In the genomic region with DNA sequence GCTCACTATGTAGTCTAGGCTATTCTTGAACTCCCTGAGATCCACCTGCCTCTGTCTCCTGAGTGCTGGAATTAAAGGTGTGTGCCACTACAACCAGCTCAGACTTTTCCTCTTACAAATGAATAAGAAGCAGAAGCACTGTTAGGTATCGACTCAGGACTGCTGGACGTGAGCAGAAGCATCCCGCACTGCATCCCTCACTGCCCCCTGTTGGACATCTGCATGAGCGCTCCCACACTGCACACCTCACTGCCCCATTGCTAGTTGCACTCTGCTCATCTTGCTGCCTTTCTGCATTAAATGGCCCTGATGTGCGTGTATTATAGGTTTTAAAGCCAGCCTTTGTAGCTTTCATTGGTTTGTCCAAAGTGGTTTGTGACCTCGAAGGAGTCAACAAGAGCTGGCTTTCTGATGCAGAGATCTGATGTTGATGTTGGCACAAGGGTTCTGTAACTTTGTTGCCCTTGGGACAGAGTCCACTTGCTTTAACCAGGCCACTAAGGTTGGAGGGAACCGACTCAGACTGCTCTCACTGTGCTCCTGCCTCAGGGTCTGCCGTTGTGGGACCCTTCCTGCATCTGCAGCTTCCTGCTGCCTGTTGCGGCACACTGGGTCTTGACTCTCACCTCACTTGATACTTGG, we compare ENCODE assay signal across 10 mouse cellular contexts. TPM values are rescaled to one million over a fixed set of nuclear protein-coding genes. Genes with fewer than 3 reads are reported as not detected.
DNase-seq lines count a peak whose midpoint lies in the region; ATAC-seq and TF ChIP-seq lines count a peak whose summit lies in the region.
"Had no signal": no experiment of that assay in that cellular context is flagged by ENCODE, and none has a peak within 500 bp of the region (broad histone marks: within the 10 kb centered on the region; RNA-seq: fewer than 3 reads in every experiment).

No protein-coding gene starts in this region.

- H3K4me2 ChIP-seq in midbrain, embryonic 13.5 days (replicated peaks) = no peak overlapping the region
- H3K4me2 ChIP-seq in hindbrain, embryonic 14.5 days (replicated peaks) = no peak overlapping the region

- no peaks in the 10 kb centered on the region for H3K9me3 ChIP-seq in midbrain, embryonic 10.5 days (replicated peaks)
- no peaks in the 10 kb centered on the region for H3K9me3 ChIP-seq in midbrain, embryonic 13.5 days
- H3K9me3 ChIP-seq in hindbrain, embryonic 14.5 days (ENCODE audit: control insufficient read depth, low read length) = no peaks in the 10 kb centered on the region

- peaks cover 54% of the 10 kb centered on the region for H3K36me3 ChIP-seq in midbrain, embryonic 10.5 days
- peaks cover 51% of the 10 kb centered on the region for H3K36me3 ChIP-seq in midbrain, embryonic 13.5 days
- peaks cover 46% of the 10 kb centered on the region for H3K36me3 ChIP-seq in hindbrain, embryonic 14.5 days (replicated peaks; ENCODE audit: control insufficient read depth, insufficient read depth)

- DNase-seq in gastrocnemius, adult 2 months = no peak
- no peak for DNase-seq in gastrocnemius, postnatal 36 days
- peak; percentile 19 for DNase-seq in midbrain, embryonic 10.5 days (ENCODE audit: low spot score)
- peak; percentile 9 for DNase-seq in brain, embryonic 14.5 days (ENCODE audit: low read depth)
- DNase-seq in natural killer cell, adult 2 months (ENCODE audit: low spot score in 2 of 2) = peak; percentile 36 to 47
- no peak for DNase-seq in gastrocnemius, postnatal 25 days
- no peak for DNase-seq in hindbrain, embryonic 14.5 days (ENCODE audit: low spot score)
- DNase-seq: gastrocnemius, postnatal 10 days; right cerebral cortex, postnatal 14 days had no signal

- H3K9ac ChIP-seq in midbrain, embryonic 13.5 days (replicated peaks) = no peak overlapping the region
- no peak overlapping the region for H3K9ac ChIP-seq in hindbrain, embryonic 14.5 days

- ATAC-seq in midbrain, embryonic 13.5 days = no peak
- no peak for ATAC-seq in hindbrain, embryonic 14.5 days (ENCODE audit: low FRiP score)

- peaks cover 24% of the 10 kb centered on the region for H3K4me1 ChIP-seq in midbrain, embryonic 10.5 days
- peaks cover 18% of the 10 kb centered on the region for H3K4me1 ChIP-seq in midbrain, embryonic 13.5 days (replicated peaks)
- peaks cover 9% of the 10 kb centered on the region for H3K4me1 ChIP-seq in hindbrain, embryonic 14.5 days (replicated peaks; ENCODE audit: control insufficient read depth, insufficient read depth, low read length)

- H3K27ac ChIP-seq in gastrocnemius, adult 2 months = peak overlapping the region; percentile 99; the same call in 1 of the 2 replicates
- H3K27ac ChIP-seq in midbrain, embryonic 10.5 days (replicated peaks) = no peak overlapping the region
- H3K27ac ChIP-seq in midbrain, embryonic 13.5 days = no peak overlapping the region
- H3K27ac ChIP-seq in hindbrain, embryonic 14.5 days = no peak overlapping the region

- TF ChIP-seq CTCF in gastrocnemius, adult 2 months (IDR thresholded peaks at IDR 0.05) = peak; percentile 56
- peak; percentile 44; the same call in 1 of the 2 replicates for TF ChIP-seq CTCF in brain, embryonic 14.5 days (IDR thresholded peaks at IDR 0.05; ENCODE audit: borderline replicate concordance, extremely low read depth, insufficient read depth, insufficient read length)

- 71% methylated on average over 9 of the region's 9 CpGs for WGBS in midbrain, embryonic 10.5 days
- WGBS in midbrain, embryonic 13.5 days = 66% methylated on average over 9 of the region's 9 CpGs
- 71% methylated on average over 9 of the region's 9 CpGs for WGBS in hindbrain, embryonic 14.5 days

- intact Hi-C loops in gastrocnemius, adult 2 months (cut with DNase I) = no loop called here
- intact Hi-C loops in gastrocnemius, postnatal 36 days (cut with DNase I) = loop anchor here (5.0 kb wide), 1 partner anchor 64 kb away; a partner anchor contains a TSS

- H3K4me3 ChIP-seq in gastrocnemius, adult 2 months = peak overlapping the region; percentile 17
- no peak overlapping the region for H3K4me3 ChIP-seq in midbrain, embryonic 10.5 days
- no peak overlapping the region for H3K4me3 ChIP-seq in midbrain, embryonic 13.5 days (replicated peaks)
- no peak overlapping the region for H3K4me3 ChIP-seq in hindbrain, embryonic 14.5 days (replicated peaks; ENCODE audit: low read length)

- no peak for TF ChIP-seq POLR2A in brain, embryonic 14.5 days (IDR thresholded peaks at IDR 0.05; ENCODE audit: borderline replicate concordance, extremely low read depth, insufficient read depth, insufficient read length, poor library complexity, severe bottlenecking)

- H3K27me3 ChIP-seq in midbrain, embryonic 10.5 days (ENCODE audit: low read depth, poor library complexity, severe bottlenecking) = no peaks in the 10 kb centered on the region
- no peaks in the 10 kb centered on the region for H3K27me3 ChIP-seq in midbrain, embryonic 13.5 days
- no peaks in the 10 kb centered on the region for H3K27me3 ChIP-seq in hindbrain, embryonic 14.5 days (ENCODE audit: control insufficient read depth, insufficient read depth, low read length)

RNA-seq across cellular contexts. Expression of a gene that starts 2.2 kb away (rescaled TPM):
- 10 to 100 TPM; 23.7 to 32.4 TPM for total RNA-seq in gastrocnemius, adult 2 months (2021)
- total RNA-seq in gastrocnemius, postnatal 36 days (2021) = 10 to 100 TPM; 30.6 to 32.6 TPM
- polyA plus RNA-seq in midbrain, embryonic 10.5 days (2016; fragmentation: Nextera tagmentation; extraction: Ambion mirVana) = 80.8 TPM in 2 replicates
- 79.1 and 82.8 TPM in 2 replicates for polyA plus RNA-seq in midbrain, embryonic 13.5 days (2015; fragmentation: Nextera tagmentation; extraction: Ambion mirVana)
- polyA plus RNA-seq in brain, embryonic 14.5 days (2012; rRNA removed) = 58.9 and 75.1 TPM in 2 replicates
- 10 to 100 TPM; 22.3 to 31.3 TPM for total RNA-seq in gastrocnemius, postnatal 25 days (2021)
- polyA plus RNA-seq in hindbrain, embryonic 14.5 days (2014; fragmentation: Nextera tagmentation; extraction: Ambion mirVana) = 65.4 and 66.3 TPM in 2 replicates

RNA-seq across cellular contexts. Expression of a gene that starts 6.8 kb away (rescaled TPM):
- under 1 TPM; 0.20 to 0.36 TPM for total RNA-seq in gastrocnemius, adult 2 months (2021)
- under 1 TPM; 0.23 to 0.44 TPM for total RNA-seq in gastrocnemius, postnatal 36 days (2021)
- polyA plus RNA-seq in midbrain, embryonic 10.5 days (2016; fragmentation: Nextera tagmentation; extraction: Ambion mirVana) = 0.06 and 0.22 TPM in 2 replicates
- 0.26 and 0.46 TPM in 2 replicates for polyA plus RNA-seq in midbrain, embryonic 13.5 days (2015; fragmentation: Nextera tagmentation; extraction: Ambion mirVana)
- 0.41 and 0.42 TPM in 2 replicates for polyA plus RNA-seq in brain, embryonic 14.5 days (2012; rRNA removed)
- total RNA-seq in gastrocnemius, postnatal 25 days (2021) = under 1 TPM; 0.31 to 0.32 TPM
- polyA plus RNA-seq in hindbrain, embryonic 14.5 days (2014; fragmentation: Nextera tagmentation; extraction: Ambion mirVana) = 0.23 and 0.37 TPM in 2 replicates

RNA-seq across cellular contexts. Expression of a gene that starts 32.2 kb away (rescaled TPM):
- total RNA-seq in gastrocnemius, adult 2 months (2021) = 100 to 1,000 TPM; 143 to 146 TPM
- 100 to 1,000 TPM; 152 to 202 TPM for total RNA-seq in gastrocnemius, postnatal 36 days (2021)
- polyA plus RNA-seq in midbrain, embryonic 10.5 days (2016; fragmentation: Nextera tagmentation; extraction: Ambion mirVana) = 2.8 and 2.9 TPM in 2 replicates
- polyA plus RNA-seq in midbrain, embryonic 13.5 days (2015; fragmentation: Nextera tagmentation; extraction: Ambion mirVana) = 2.8 and 3.1 TPM in 2 replicates
- polyA plus RNA-seq in brain, embryonic 14.5 days (2012; rRNA removed) = 5.4 and 10.5 TPM in 2 replicates
- 10 to 100 TPM; 52.2 to 90.7 TPM for total RNA-seq in gastrocnemius, postnatal 25 days (2021)
- 5.0 and 5.1 TPM in 2 replicates for polyA plus RNA-seq in hindbrain, embryonic 14.5 days (2014; fragmentation: Nextera tagmentation; extraction: Ambion mirVana)

Comparison
In these comparisons a context has a peak if more than half of its experiments do, and no peak if none do; other contexts are left out.
1. DNase-seq: peak in midbrain, embryonic 10.5 days (single experiment), brain, embryonic 14.5 days (single experiment) and natural killer cell, adult 2 months (2 of 2); none in gastrocnemius, adult 2 months (single experiment), gastrocnemius, postnatal 36 days (0 of 2), gastrocnemius, postnatal 25 days (single experiment) and hindbrain, embryonic 14.5 days (single experiment).